Comparison of ENCODE assay signal across 16 mouse cellular contexts in genomic region chr10:43672490-43672889, GRCm38 (mm10).
DNase-seq lines count a peak whose midpoint lies in the region; ATAC-seq and TF ChIP-seq lines count a peak whose summit lies in the region.
"Had no signal": no experiment of that assay in that cellular context is flagged by ENCODE, and none has a peak within 500 bp of the region (broad histone marks: within the 10 kb centered on the region; RNA-seq: fewer than 3 reads in every experiment).

No protein-coding gene starts in this region.

- no peaks in the 10 kb centered on the region for H3K36me3 ChIP-seq in intestine, embryonic 14.5 days (ENCODE audit: control insufficient read depth, insufficient read depth, low read length)
- H3K36me3 ChIP-seq in intestine, embryonic 15.5 days, result no peaks in the 10 kb centered on the region
- H3K36me3 ChIP-seq in lung, embryonic 14.5 days (ENCODE audit: insufficient read depth), result no peaks in the 10 kb centered on the region
- H3K36me3 ChIP-seq: G1E; limb, embryonic 15.5 days had no signal

- no peaks in the 10 kb centered on the region for H3K9me3 ChIP-seq in intestine, embryonic 14.5 days (ENCODE audit: control insufficient read depth, low read length)
- H3K9me3 ChIP-seq in intestine, embryonic 15.5 days, result no peaks in the 10 kb centered on the region
- no peaks in the 10 kb centered on the region for H3K9me3 ChIP-seq in lung, embryonic 14.5 days (ENCODE audit: low read depth, low read length)
- H3K9me3 ChIP-seq: G1E; limb, embryonic 15.5 days had no signal

- H3K4me3 ChIP-seq in intestine, embryonic 14.5 days (ENCODE audit: low read depth, low read length), result no peak overlapping the region
- no peak overlapping the region for H3K4me3 ChIP-seq in intestine, embryonic 15.5 days (replicated peaks)
- no peak overlapping the region for H3K4me3 ChIP-seq in lung, embryonic 14.5 days (ENCODE audit: low read depth, low read length)
- H3K4me3 ChIP-seq: erythroblast, embryonic 14.5 days; limb, embryonic 15.5 days had no signal

- H3K27ac ChIP-seq in intestine, embryonic 14.5 days (ENCODE audit: low read depth), result 0 out of 2 replicates have a peak overlapping the region, but pooled peaks have one; percentile 9
- H3K27ac ChIP-seq in intestine, embryonic 15.5 days, result no peak overlapping the region
- no peak overlapping the region for H3K27ac ChIP-seq in lung, embryonic 14.5 days (ENCODE audit: low read depth)
- H3K27ac ChIP-seq: limb, embryonic 15.5 days had no signal

- intact Hi-C loops in gastrocnemius, postnatal 36 days (cut with DNase I), result no loop called here

- H3K4me2 ChIP-seq in intestine, embryonic 14.5 days (ENCODE audit: low read length), result no peak overlapping the region
- no peak overlapping the region for H3K4me2 ChIP-seq in intestine, embryonic 15.5 days (replicated peaks)
- no peak overlapping the region for H3K4me2 ChIP-seq in lung, embryonic 14.5 days
- H3K4me2 ChIP-seq: limb, embryonic 15.5 days had no signal

- no peak for ATAC-seq in intestine, embryonic 14.5 days (replicated peaks; ENCODE audit: low FRiP score, low TSS enrichment, low read depth)
- no peak for ATAC-seq in intestine, embryonic 15.5 days
- no peak for ATAC-seq in lung, embryonic 14.5 days (ENCODE audit: insufficient read depth)
- ATAC-seq in granulocyte monocyte progenitor cell, adult 5-6 weeks (replicated peaks; ENCODE audit: poor library complexity, severe bottlenecking), result peak; percentile 48
- ATAC-seq in monocyte, adult 5-6 weeks (replicated peaks; ENCODE audit: insufficient number of reproducible peaks, low FRiP score, low TSS enrichment, poor library complexity, severe bottlenecking), result 0 out of 2 replicates have a peak, but pooled peaks have one; percentile 23
- ATAC-seq: inflammation-experienced regulatory T-cells, adult 6 months had no signal

- peaks cover 35% of the 10 kb centered on the region for H3K4me1 ChIP-seq in intestine, embryonic 14.5 days (replicated peaks; ENCODE audit: control insufficient read depth, insufficient read depth, low read length)
- peaks cover 16% of the 10 kb centered on the region for H3K4me1 ChIP-seq in intestine, embryonic 15.5 days (replicated peaks)
- H3K4me1 ChIP-seq in lung, embryonic 14.5 days (ENCODE audit: insufficient read depth), result 0 out of 2 replicates have a peak, but pooled peaks cover 9% of the 10 kb centered on the region

- 28% methylated on average over 6 of the region's 6 CpGs for WGBS in intestine, embryonic 14.5 days
- WGBS in intestine, embryonic 15.5 days, result 28% methylated on average over 6 of the region's 6 CpGs
- WGBS in lung, embryonic 14.5 days, result 35% methylated on average over 6 of the region's 6 CpGs

- H3K27me3 ChIP-seq in intestine, embryonic 14.5 days (replicated peaks; ENCODE audit: control insufficient read depth, insufficient read depth, low read length), result no peaks in the 10 kb centered on the region
- no peaks in the 10 kb centered on the region for H3K27me3 ChIP-seq in intestine, embryonic 15.5 days (replicated peaks)
- no peaks in the 10 kb centered on the region for H3K27me3 ChIP-seq in lung, embryonic 14.5 days (ENCODE audit: insufficient read depth, low read length)
- H3K27me3 ChIP-seq: limb, embryonic 15.5 days had no signal

- no peak for TF ChIP-seq CTCF in lung, embryonic 14.5 days (IDR thresholded peaks at IDR 0.05; ENCODE audit: low read depth)

- H3K9ac ChIP-seq in intestine, embryonic 14.5 days (ENCODE audit: low read length), result no peak overlapping the region
- H3K9ac ChIP-seq in intestine, embryonic 15.5 days, result no peak overlapping the region
- H3K9ac ChIP-seq in lung, embryonic 14.5 days, result no peak overlapping the region
- H3K9ac ChIP-seq: limb, embryonic 15.5 days had no signal

- DNase-seq in intestine, embryonic 14.5 days (ENCODE audit: low spot score), result no peak
- peak; percentile 39 for DNase-seq in lung, embryonic 14.5 days
- DNase-seq in lung, adult 18-20 months, result no peak
- DNase-seq in spleen, postnatal 14 days (ENCODE audit: low spot score in 2 of 2), result no peak
- no peak for DNase-seq in gastrocnemius, postnatal 36 days
- DNase-seq: adrenal gland, adult 2 months; cerebellum, adult 18-20 months; gastrocnemius, postnatal 25 days; right cerebral cortex, postnatal 4 days had no signal

Comparison
In these comparisons a context has a peak if more than half of its experiments do, and no peak if none do; other contexts are left out.
1. ATAC-seq: peak in granulocyte monocyte progenitor cell, adult 5-6 weeks (single experiment) and monocyte, adult 5-6 weeks (single experiment); none in intestine, embryonic 14.5 days (single experiment), intestine, embryonic 15.5 days (single experiment) and lung, embryonic 14.5 days (single experiment).